Comparison of ENCODE assay signal across 17 mouse cellular contexts in the genomic region with DNA sequence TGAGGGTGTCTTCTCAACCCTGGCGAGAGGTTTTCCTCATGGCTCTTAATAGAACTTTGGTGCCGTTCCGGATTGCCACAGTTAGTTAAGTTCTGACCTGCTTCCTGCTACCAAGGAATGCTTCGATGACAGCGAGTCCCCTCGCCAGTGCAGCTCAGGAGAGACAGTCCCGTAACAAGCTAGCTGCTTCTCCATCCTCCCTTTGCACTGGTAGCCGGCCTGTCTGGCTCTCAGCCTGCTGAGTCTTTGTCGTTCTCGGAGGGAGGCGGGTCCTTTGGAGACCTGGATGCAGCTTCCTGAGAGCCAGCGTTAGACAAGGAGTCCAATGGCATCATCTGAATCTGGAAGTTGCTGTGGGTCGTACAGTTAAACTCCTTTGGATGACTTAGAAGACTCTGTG.
"Had no signal": no experiment of that assay in that cellular context is flagged by ENCODE, and none has a peak within 500 bp of the region (broad histone marks: within the 10 kb centered on the region; RNA-seq: fewer than 3 reads in every experiment).

No protein-coding gene starts in this region.

- H3K4me2 ChIP-seq: kidney, embryonic 15.5 days; limb, embryonic 12.5 days; limb, embryonic 15.5 days; liver, embryonic 13.5 days; midbrain, embryonic 11.5 days had no signal

- H3K4me3 ChIP-seq: kidney, embryonic 15.5 days; layer of hippocampus, adult 2 months; left cerebral cortex, adult 2 months; limb, embryonic 12.5 days; limb, embryonic 15.5 days; liver, embryonic 13.5 days had no signal

- H3K9ac ChIP-seq: kidney, embryonic 15.5 days; limb, embryonic 12.5 days; limb, embryonic 15.5 days; liver, embryonic 13.5 days had no signal

- H3K27me3 ChIP-seq: kidney, embryonic 15.5 days; limb, embryonic 12.5 days; limb, embryonic 15.5 days; liver, embryonic 13.5 days had no signal

- DNase-seq: kidney, adult 8-10 months; kidney, postnatal 14 days; layer of hippocampus, postnatal 36 days; left cerebral cortex, postnatal 4 days; liver, embryonic 13.5 days; lung, adult 2 months; lung, postnatal 14 days; lung, postnatal 4 days; midbrain, embryonic 14.5 days; thymus, adult 18-20 months; thymus, postnatal 36 days had no signal

- H3K27ac ChIP-seq: kidney, embryonic 15.5 days; layer of hippocampus, adult 2 months; left cerebral cortex, adult 2 months; limb, embryonic 12.5 days; limb, embryonic 15.5 days; liver, embryonic 13.5 days had no signal

- H3K36me3 ChIP-seq: kidney, embryonic 15.5 days; limb, embryonic 12.5 days; limb, embryonic 15.5 days; liver, embryonic 13.5 days had no signal

- H3K9me3 ChIP-seq: kidney, embryonic 15.5 days; limb, embryonic 12.5 days; limb, embryonic 15.5 days; liver, embryonic 13.5 days had no signal
